Mouse (Mus musculus): ENCODE measurements around the gene Tshz3.

Gene Tshz3

GRCm38 (mm10) chr7:36696406-36697117 is 1.4 kb upstream of the Tshz3 start:
- DNase-seq (ENCODE audit: extremely low spot score, low spot score): peak; percentile 85

GRCm38 (mm10) chr7:36697118-36697855 is 631 bp upstream of the Tshz3 start:
- peak; percentile 90 for DNase-seq (ENCODE audit: extremely low spot score, low spot score)

- DNase-seq (ENCODE audit: extremely low spot score, low spot score): no peak
These were observed 650 bp downstream of the Tshz3 start for GRCm38 (mm10) chr7:36698589-36698946.

GRCm38 (mm10) chr7:36699001-36699987 is 1.4 kb downstream of the Tshz3 start:
- DNase-seq (ENCODE audit: extremely low spot score, low spot score): peak; percentile 64

GRCm38 (mm10) chr7:36706636-36707035 is 8.7 kb downstream of the Tshz3 start:
- peak; percentile 43 for DNase-seq (ENCODE audit: extremely low spot score, low spot score)

GRCm38 (mm10) chr7:36707266-36707665 is 9.3 kb downstream of the Tshz3 start:
- DNase-seq (ENCODE audit: extremely low spot score, low spot score): no peak

- peak; percentile 69 for DNase-seq (ENCODE audit: extremely low spot score, low spot score)
These were observed 9.9 kb downstream of the Tshz3 start for GRCm38 (mm10) chr7:36707681-36708350.

GRCm38 (mm10) chr7:36708823-36709222 is 10.9 kb downstream of the Tshz3 start:
- DNase-seq (ENCODE audit: extremely low spot score, low spot score): no peak

- peak; percentile 71 for DNase-seq (ENCODE audit: extremely low spot score, low spot score)
These were observed 11.3 kb downstream of the Tshz3 start for GRCm38 (mm10) chr7:36709239-36709638.

GRCm38 (mm10) chr7:36709974-36710373 is 12.1 kb downstream of the Tshz3 start:
- peak; percentile 52 for DNase-seq (ENCODE audit: extremely low spot score, low spot score)

GRCm38 (mm10) chr7:36710387-36710786 is 12.5 kb downstream of the Tshz3 start:
- DNase-seq (ENCODE audit: extremely low spot score, low spot score): peak; percentile 72

- DNase-seq (ENCODE audit: extremely low spot score, low spot score): no peak
These were observed 13.8 kb downstream of the Tshz3 start for GRCm38 (mm10) chr7:36711766-36712165.

- DNase-seq (ENCODE audit: extremely low spot score, low spot score): no peak
These were observed 16.4 kb downstream of the Tshz3 start for GRCm38 (mm10) chr7:36714323-36714722.

- no peak for DNase-seq (ENCODE audit: extremely low spot score, low spot score)
These were observed 19.3 kb downstream of the Tshz3 start for GRCm38 (mm10) chr7:36717192-36717591.

- no peak for DNase-seq (ENCODE audit: extremely low spot score, low spot score)
These were observed 22.9 kb downstream of the Tshz3 start for GRCm38 (mm10) chr7:36720830-36721229.

- DNase-seq (ENCODE audit: extremely low spot score, low spot score): no peak
These were observed 38.6 kb downstream of the Tshz3 start for GRCm38 (mm10) chr7:36736303-36737050.

GRCm38 (mm10) chr7:36751480-36751879 is 53.6 kb downstream of the Tshz3 start:
- no peak for DNase-seq (ENCODE audit: extremely low spot score, low spot score)

GRCm38 (mm10) chr7:36767501-36768092 is 69.7 kb downstream of the Tshz3 start:
- DNase-seq (ENCODE audit: extremely low spot score, low spot score): no peak

GRCm38 (mm10) chr7:36773086-36773485 is 75.2 kb downstream of the Tshz3 start:
- no peak for DNase-seq (ENCODE audit: extremely low spot score, low spot score)

- DNase-seq (ENCODE audit: extremely low spot score, low spot score): no peak
These were observed 79.0 kb downstream of the Tshz3 start for GRCm38 (mm10) chr7:36776956-36777355.

All from neural tube, embryonic 10.5 days (tissue).